Mouse (Mus musculus): ENCODE measurements at regions not wholly inside any gene's neighbourhood (a gene's known extent, or its start where the extent isn't known, plus 50 kb on each side); places are given as distances from the start of the nearest gene placed in this dataset.
A peak's percentile ranks its signal among the peaks of the same experiment; 100 is the strongest.
"Not testable (repeated sequence)": the region's sequence is repeated elsewhere in the genome, so short reads cannot be mapped to it uniquely, and the experiment has no call there.

GRCm38 (mm10) chrX:50569087-50569486, 140.8 kb upstream of the Olfr1324 start:
- Histone ChIP-seq H3K27ac (ENCODE audit: insufficient read depth, low read depth, low read length) (no peak overlapping the region), H3K4me1 (ENCODE audit: control insufficient read depth, insufficient read depth, low read length) (no peaks in the 10 kb centered on the region)
- TF ChIP-seq POLR2A (IDR thresholded peaks at IDR 0.05; ENCODE audit: borderline replicate concordance, low read depth, low read length) (no peak), CTCF (IDR thresholded peaks at IDR 0.05; ENCODE audit: low read depth, low read length) (no peak)

GRCm38 (mm10) chrX:50566345-50566744, 138.0 kb upstream of the Olfr1324 start:
- Histone ChIP-seq H3K4me1 (ENCODE audit: control insufficient read depth, insufficient read depth, low read length) (no peaks in the 10 kb centered on the region), H3K4me3 (ENCODE audit: insufficient read depth, low read length) (no peak overlapping the region), H3K27ac (ENCODE audit: insufficient read depth, low read depth, low read length) (no peak overlapping the region)
- TF ChIP-seq POLR2A (IDR thresholded peaks at IDR 0.05; ENCODE audit: borderline replicate concordance, low read depth, low read length) (no peak), CTCF (IDR thresholded peaks at IDR 0.05; ENCODE audit: low read depth, low read length) (no peak)

More at GRCm38 (mm10) chrX:50569087-50569486, 140.8 kb upstream of the Olfr1324 start:
- H3K4me3 ChIP-seq (ENCODE audit: insufficient read depth, low read length): no peak overlapping the region

- H3K27ac ChIP-seq (ENCODE audit: insufficient read depth, low read depth, low read length); H3K4me1 ChIP-seq (ENCODE audit: control insufficient read depth, insufficient read depth, low read length); H3K4me3 ChIP-seq (ENCODE audit: insufficient read depth, low read length): not testable (repeated sequence)
Measured at GRCm38 (mm10) chrX:50565031-50565430, 136.7 kb upstream of the Olfr1324 start.

GRCm38 (mm10) chrX:50560915-50561314, 132.6 kb upstream of the Olfr1324 start:
- Histone ChIP-seq H3K4me3 (ENCODE audit: insufficient read depth, low read length) (no peak overlapping the region), H3K27ac (ENCODE audit: insufficient read depth, low read depth, low read length) (no peak overlapping the region), H3K4me1 (ENCODE audit: control insufficient read depth, insufficient read depth, low read length) (no peaks in the 10 kb centered on the region)
- no peak for TF ChIP-seq POLR2A (IDR thresholded peaks at IDR 0.05; ENCODE audit: borderline replicate concordance, low read depth, low read length)
- no peak for TF ChIP-seq CTCF (IDR thresholded peaks at IDR 0.05; ENCODE audit: low read depth, low read length)

GRCm38 (mm10) chrX:50550297-50550696, 122.0 kb upstream of the Olfr1324 start:
- no peaks in the 10 kb centered on the region for H3K4me1 ChIP-seq (ENCODE audit: control insufficient read depth, insufficient read depth, low read length)

GRCm38 (mm10) chrX:50549713-50550112, 121.4 kb upstream of the Olfr1324 start:
- Histone ChIP-seq H3K27ac (ENCODE audit: insufficient read depth, low read depth, low read length) (no peak overlapping the region), H3K4me1 (ENCODE audit: control insufficient read depth, insufficient read depth, low read length) (no peaks in the 10 kb centered on the region), H3K4me3 (ENCODE audit: insufficient read depth, low read length) (no peak overlapping the region)
- no peak for TF ChIP-seq CTCF (IDR thresholded peaks at IDR 0.05; ENCODE audit: low read depth, low read length)
- TF ChIP-seq POLR2A (IDR thresholded peaks at IDR 0.05; ENCODE audit: borderline replicate concordance, low read depth, low read length): no peak

More at GRCm38 (mm10) chrX:50550297-50550696, 122.0 kb upstream of the Olfr1324 start:
- TF ChIP-seq CTCF (IDR thresholded peaks at IDR 0.05; ENCODE audit: low read depth, low read length) (no peak), POLR2A (IDR thresholded peaks at IDR 0.05; ENCODE audit: borderline replicate concordance, low read depth, low read length) (no peak)
- Histone ChIP-seq H3K4me3 (ENCODE audit: insufficient read depth, low read length) (no peak overlapping the region), H3K27ac (ENCODE audit: insufficient read depth, low read depth, low read length) (no peak overlapping the region)

GRCm38 (mm10) chrX:50537785-50538159, 109.5 kb upstream of the Olfr1324 start:
- not testable (repeated sequence) for H3K4me1 ChIP-seq (ENCODE audit: control insufficient read depth, insufficient read depth, low read length); H3K27ac ChIP-seq (ENCODE audit: insufficient read depth, low read depth, low read length)
- H3K4me3 ChIP-seq (ENCODE audit: insufficient read depth, low read length): peak overlapping the region; percentile 78

GRCm38 (mm10) chrX:50537122-50537784, 109.0 kb upstream of the Olfr1324 start:
- H3K27ac ChIP-seq (ENCODE audit: insufficient read depth, low read depth, low read length): peak overlapping the region; percentile 30; the same call in 1 of the 2 replicates
- TF ChIP-seq CTCF (IDR thresholded peaks at IDR 0.05; ENCODE audit: low read depth, low read length) (no peak), POLR2A (IDR thresholded peaks at IDR 0.05; ENCODE audit: borderline replicate concordance, low read depth, low read length) (no peak)
- peak overlapping the region; percentile 78 for H3K4me3 ChIP-seq (ENCODE audit: insufficient read depth, low read length)
- peaks cover 2% of the 10 kb centered on the region; the same call in 1 of the 2 replicates for H3K4me1 ChIP-seq (ENCODE audit: control insufficient read depth, insufficient read depth, low read length)

GRCm38 (mm10) chrX:50504047-50504446, 75.7 kb upstream of the Olfr1324 start:
- TF ChIP-seq CTCF (IDR thresholded peaks at IDR 0.05; ENCODE audit: low read depth, low read length): no peak
- no peak for TF ChIP-seq POLR2A (IDR thresholded peaks at IDR 0.05; ENCODE audit: borderline replicate concordance, low read depth, low read length)
- H3K27ac ChIP-seq (ENCODE audit: insufficient read depth, low read depth, low read length): no peak overlapping the region
- H3K4me1 ChIP-seq (ENCODE audit: control insufficient read depth, insufficient read depth, low read length): no peaks in the 10 kb centered on the region
- no peak overlapping the region for H3K4me3 ChIP-seq (ENCODE audit: insufficient read depth, low read length)

- Histone ChIP-seq H3K27ac (ENCODE audit: insufficient read depth, low read depth, low read length) (no peak overlapping the region), H3K4me3 (ENCODE audit: insufficient read depth, low read length) (no peak overlapping the region), H3K4me1 (ENCODE audit: control insufficient read depth, insufficient read depth, low read length) (no peaks in the 10 kb centered on the region)
- TF ChIP-seq CTCF (IDR thresholded peaks at IDR 0.05; ENCODE audit: low read depth, low read length) (no peak), POLR2A (IDR thresholded peaks at IDR 0.05; ENCODE audit: borderline replicate concordance, low read depth, low read length) (no peak)
Measured at GRCm38 (mm10) chrX:50501181-50501580, 72.9 kb upstream of the Olfr1324 start.

- H3K4me1 ChIP-seq (ENCODE audit: control insufficient read depth, insufficient read depth, low read length); H3K4me3 ChIP-seq (ENCODE audit: insufficient read depth, low read length); H3K27ac ChIP-seq (ENCODE audit: insufficient read depth, low read depth, low read length): not testable (repeated sequence)
Measured at GRCm38 (mm10) chrX:50490477-50490967, 62.2 kb upstream of the Olfr1324 start.

All from bone marrow macrophage, adult 2 months (primary cell).